Mouse (Mus musculus): ENCODE results near the gene Spem1. TPM values are rescaled to one million over a fixed set of nuclear protein-coding genes. Genes with fewer than 3 reads are reported as not detected.

Gene Spem1
- total and polyA plus RNA-seq, 3 experiments, result not detected

- in situ Hi-C loops (cut with MboI; ENCODE audit: low pct_ligation_motif_present, low pct_unique_long_range_greater_than_20kb, low sequenced_read_pairs), result no loop called here
- no peak for DNase-seq (ENCODE audit: extremely low read depth)
- Histone ChIP-seq H3K4me3 (replicated peaks in 1 of 3; ENCODE audit: low read depth in 2 of 3, low read length in 2 of 3, poor library complexity in 1 of 3) (no peak overlapping the region), H3K9me3 (replicated peaks; ENCODE audit: low read length) (peaks cover 10% of the 10 kb centered on the region), H3K27me3 (replicated peaks) (peaks cover 33% of the 10 kb centered on the region), H3K9ac (ENCODE audit: insufficient read depth, low read depth) (no peak overlapping the region), H3K4me2 (ENCODE audit: insufficient read depth, low read depth, poor library complexity, severe bottlenecking) (no peak overlapping the region), H3K36me3 (replicated peaks in 1 of 2; ENCODE audit: control insufficient read depth in 1 of 2, insufficient read depth in 1 of 2, low read length in 1 of 2) (peaks cover 0 to 3% of the 10 kb centered on the region in 2 experiments), H3K79me2 (replicated peaks; ENCODE audit: control insufficient read depth, extremely low read depth, insufficient read depth, poor library complexity, severe bottlenecking) (no peaks in the 10 kb centered on the region), H3K4me1 (ENCODE audit: control insufficient read depth in 1 of 2, insufficient read depth in 2 of 2) (peaks cover 0 to 3% of the 10 kb centered on the region in 2 experiments; a peak in 1 of 4 replicates), H3K27ac (ENCODE audit: insufficient read depth, low read depth) (no peak overlapping the region)
- no peak for TF ChIP-seq PAX5 (IDR thresholded peaks at IDR 0.05; ENCODE audit: low read length)
- TF ChIP-seq E2F4 (IDR thresholded peaks at IDR 0.05; ENCODE audit: insufficient replicate concordance, low read depth, low read length), result no peak
- TF ChIP-seq POLR2AphosphoS2 (IDR thresholded peaks at IDR 0.05; ENCODE audit: low read depth, low read length), result no peak
- TF ChIP-seq UBTF (IDR thresholded peaks at IDR 0.05; ENCODE audit: low read depth, low read length), result no peak
- TF ChIP-seq BHLHE40 (IDR thresholded peaks at IDR 0.05; ENCODE audit: low read depth, low read length), result no peak
- no peak for TF ChIP-seq KAT2A (IDR thresholded peaks at IDR 0.05; ENCODE audit: insufficient replicate concordance, low read length)
- TF ChIP-seq USF1 (IDR thresholded peaks at IDR 0.05; ENCODE audit: low read depth, low read length), result no peak
- no peak for TF ChIP-seq JUN (IDR thresholded peaks at IDR 0.05; ENCODE audit: insufficient read depth, low read depth, low read length)
- TF ChIP-seq IRF4 (IDR thresholded peaks at IDR 0.05; ENCODE audit: low read depth, low read length), result no peak
- no peak for TF ChIP-seq ZKSCAN1 (IDR thresholded peaks at IDR 0.05; ENCODE audit: borderline replicate concordance, low read depth, low read length)
- TF ChIP-seq CTCF (conservative IDR thresholded peaks at IDR 0.05 in 1 of 2, IDR thresholded peaks at IDR 0.05 in 1 of 2; ENCODE audit: low read depth in 2 of 2, low read length in 2 of 2), result no peak
- dilution Hi-C loops (cut with MboI; ENCODE audit: extremely low pct_ligation_motif_present, extremely low pct_unique_long_range_greater_than_20kb, low sequenced_read_pairs), result no loop called here
These were observed 1.5 kb upstream of the Spem1 start for GRCm38 (mm10) chr11:69823456-69823855.

- H3K4me1 ChIP-seq (ENCODE audit: control insufficient read depth in 1 of 2, insufficient read depth in 2 of 2), result peaks cover 0 to under 1% of the 10 kb centered on the region in 2 experiments; a peak in 1 of 4 replicates
- no peak for DNase-seq (ENCODE audit: extremely low read depth)
- in situ Hi-C loops (cut with MboI; ENCODE audit: low pct_ligation_motif_present, low pct_unique_long_range_greater_than_20kb, low sequenced_read_pairs) (no loop called here), dilution Hi-C loops (cut with MboI; ENCODE audit: extremely low pct_ligation_motif_present, extremely low pct_unique_long_range_greater_than_20kb, low sequenced_read_pairs) (no loop called here)
- H3K9me3 ChIP-seq (replicated peaks; ENCODE audit: low read length), result no peaks in the 10 kb centered on the region
- no peak overlapping the region for H3K9ac ChIP-seq (ENCODE audit: insufficient read depth, low read depth)
- H3K36me3 ChIP-seq (replicated peaks in 1 of 2; ENCODE audit: control insufficient read depth in 1 of 2, insufficient read depth in 1 of 2, low read length in 1 of 2), result no peaks in the 10 kb centered on the region
- no peaks in the 10 kb centered on the region for H3K79me2 ChIP-seq (replicated peaks; ENCODE audit: control insufficient read depth, extremely low read depth, insufficient read depth, poor library complexity, severe bottlenecking)
- H3K27me3 ChIP-seq (replicated peaks), result peaks cover 65% of the 10 kb centered on the region
- TF ChIP-seq ELF1 (IDR thresholded peaks at IDR 0.05; ENCODE audit: low read depth, low read length) (no peak), SMC3 (IDR thresholded peaks at IDR 0.05; ENCODE audit: low read depth, low read length) (no peak), MXI1 (IDR thresholded peaks at IDR 0.05; ENCODE audit: low read depth, low read length) (no peak), BHLHE40 (IDR thresholded peaks at IDR 0.05; ENCODE audit: low read depth, low read length) (no peak), CHD2 (IDR thresholded peaks at IDR 0.05; ENCODE audit: low read length) (no peak), GABPA (IDR thresholded peaks at IDR 0.05; ENCODE audit: insufficient replicate concordance, low read depth, low read length) (no peak), RCOR1 (conservative IDR thresholded peaks at IDR 0.05; ENCODE audit: low read depth, low read length) (no peak), SIN3A (IDR thresholded peaks at IDR 0.05; ENCODE audit: low read length) (no peak), NRF1 (IDR thresholded peaks at IDR 0.05; ENCODE audit: low read depth, low read length) (no peak), MYC (IDR thresholded peaks at IDR 0.05; ENCODE audit: low read depth, low read length) (no peak), MAZ (IDR thresholded peaks at IDR 0.05; ENCODE audit: low read depth, low read length) (no peak), PAX5 (IDR thresholded peaks at IDR 0.05; ENCODE audit: low read length) (no peak), NELFE (IDR thresholded peaks at IDR 0.05; ENCODE audit: low read depth, low read length) (no peak), MAX (IDR thresholded peaks at IDR 0.05; ENCODE audit: low read length) (no peak), TCF12 (IDR thresholded peaks at IDR 0.05; ENCODE audit: low read depth, low read length) (no peak), IRF4 (IDR thresholded peaks at IDR 0.05; ENCODE audit: low read depth, low read length) (no peak)
- H3K4me2 ChIP-seq (ENCODE audit: insufficient read depth, low read depth, poor library complexity, severe bottlenecking), result no peak overlapping the region
- no peak overlapping the region for H3K27ac ChIP-seq (ENCODE audit: insufficient read depth, low read depth)
- no peak overlapping the region for H3K4me3 ChIP-seq (replicated peaks in 1 of 3; ENCODE audit: low read depth in 2 of 3, low read length in 2 of 3, poor library complexity in 1 of 3)
These were observed 3.1 kb downstream of the Spem1 start for GRCm38 (mm10) chr11:69818871-69819270.
